Mouse (Mus musculus) R1 (cell line): ENCODE data around the gene Atp2b2.

Experiments used
- DNase-seq: peaks from one replicate; pipeline ENCODE4 v3.0.0-alpha.2; 2018; ENCODE audit warnings: low read depth, low spot score

Atp2b2 gene

DNA sequence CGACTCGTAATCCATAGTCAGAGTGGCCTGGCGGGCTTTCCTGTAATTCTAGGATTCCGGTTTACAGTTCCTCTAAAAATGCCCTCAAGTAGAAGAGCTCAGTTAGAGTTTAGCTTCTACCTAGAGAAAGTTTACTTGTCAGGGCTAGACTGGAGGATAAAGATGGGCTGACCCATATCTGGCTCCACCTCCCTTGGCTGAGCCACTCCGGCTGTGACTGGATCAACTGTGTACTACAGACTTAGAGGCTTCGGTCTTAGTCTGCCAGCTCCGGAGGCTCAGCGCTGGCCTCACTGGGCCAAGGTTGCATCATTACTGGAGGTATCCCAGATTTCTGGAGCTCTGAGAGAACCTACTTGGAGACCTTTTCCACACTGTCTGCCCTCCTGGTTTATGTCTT, 94.9 kb downstream of the Atp2b2 start:
- DNase-seq: no peak

DNA sequence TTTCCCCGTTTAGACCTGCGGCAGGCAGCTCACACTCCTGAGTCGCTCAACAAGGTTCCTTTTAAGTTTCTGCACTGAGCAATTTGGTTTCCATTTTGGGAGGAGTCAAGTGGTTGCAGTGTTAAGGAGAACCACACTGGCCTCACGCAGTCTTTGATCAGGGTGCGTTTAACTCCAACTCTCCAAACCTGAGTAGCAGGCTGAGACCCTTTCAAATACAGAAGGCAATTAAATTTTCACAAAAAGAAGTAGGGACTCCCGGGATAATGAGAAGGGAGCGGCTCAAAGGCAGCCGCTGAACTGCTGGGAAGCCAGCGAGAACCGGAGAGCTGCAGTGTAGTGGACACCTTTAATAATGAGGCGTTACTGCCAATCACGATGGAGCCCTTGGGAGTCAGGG, 100.1 kb downstream of the Atp2b2 start:
- DNase-seq: no peak

DNA sequence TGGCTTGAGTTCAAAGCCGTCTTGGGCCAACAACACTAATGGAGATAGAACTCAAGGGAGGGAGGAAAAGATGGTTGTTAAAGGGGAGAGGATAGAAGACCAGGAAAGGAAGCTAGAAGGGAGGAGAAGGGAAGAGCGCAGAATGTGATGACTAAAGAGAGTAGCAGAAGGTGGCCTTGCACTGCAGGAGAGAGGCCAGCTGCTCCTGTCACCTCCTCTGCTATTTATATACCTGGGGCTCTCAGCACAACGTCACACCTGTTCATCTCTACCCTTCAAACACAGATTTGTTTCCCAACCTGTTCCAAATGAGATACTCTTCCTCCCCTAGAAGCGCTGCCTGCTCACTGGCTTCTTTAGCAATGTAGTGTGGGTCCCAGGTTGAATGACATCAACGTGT, 101.1 kb downstream of the Atp2b2 start:
- DNase-seq: no peak

DNA sequence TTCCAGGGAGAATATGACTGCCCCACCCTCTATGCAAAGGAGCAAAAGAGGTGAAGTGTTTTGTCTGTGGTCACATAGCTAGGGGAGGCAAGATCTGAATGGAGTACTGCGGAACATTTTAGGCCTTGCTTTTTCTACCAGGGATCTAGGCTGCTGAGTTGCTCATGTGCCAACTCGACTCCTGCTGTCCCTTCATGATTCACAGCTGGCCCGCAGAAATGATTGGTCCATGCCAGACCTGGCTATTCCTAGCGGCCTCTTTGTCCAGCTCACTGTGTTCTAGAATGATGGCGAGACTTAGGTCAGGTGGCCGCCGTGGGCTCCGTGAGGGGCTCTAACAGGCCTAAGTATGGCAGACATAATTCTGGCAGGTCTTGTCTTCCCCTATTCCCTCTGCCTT, 103.0 kb downstream of the Atp2b2 start:
- no peak for DNase-seq

DNA sequence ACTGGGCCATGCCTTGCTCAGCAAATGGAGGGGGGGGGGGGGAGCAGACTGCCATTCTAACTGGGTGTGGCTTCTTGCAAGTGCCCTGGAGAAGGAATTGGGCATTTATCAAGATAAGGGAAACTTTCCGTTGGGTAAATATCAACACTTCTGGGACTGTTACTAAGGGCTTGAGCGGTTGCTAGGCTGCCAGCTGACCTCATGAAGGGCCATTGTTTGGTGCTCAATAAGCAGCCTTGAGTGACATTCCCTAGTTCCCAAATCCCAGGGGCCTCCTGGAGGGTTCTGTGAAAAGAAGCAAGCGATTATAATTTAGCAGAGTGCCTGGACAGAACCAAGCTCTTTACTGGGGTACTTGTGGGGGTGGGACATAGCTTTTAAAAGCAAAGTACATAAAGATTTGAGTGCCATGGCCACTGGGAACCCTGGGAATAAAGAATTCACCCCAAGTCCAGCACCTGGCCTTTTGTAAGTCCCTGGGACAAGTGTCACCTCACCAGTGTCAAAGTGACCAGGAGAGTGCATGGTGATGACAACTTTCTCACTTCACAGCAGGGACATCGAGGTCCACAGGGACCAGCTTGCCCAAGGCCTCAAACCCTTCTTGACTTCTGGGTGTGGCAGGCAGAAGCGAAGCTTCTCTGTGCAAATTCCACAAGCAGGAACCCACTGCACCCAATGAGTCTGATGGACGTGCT, 105.5 kb downstream of the Atp2b2 start:
- DNase-seq: peak; percentile 67

DNA sequence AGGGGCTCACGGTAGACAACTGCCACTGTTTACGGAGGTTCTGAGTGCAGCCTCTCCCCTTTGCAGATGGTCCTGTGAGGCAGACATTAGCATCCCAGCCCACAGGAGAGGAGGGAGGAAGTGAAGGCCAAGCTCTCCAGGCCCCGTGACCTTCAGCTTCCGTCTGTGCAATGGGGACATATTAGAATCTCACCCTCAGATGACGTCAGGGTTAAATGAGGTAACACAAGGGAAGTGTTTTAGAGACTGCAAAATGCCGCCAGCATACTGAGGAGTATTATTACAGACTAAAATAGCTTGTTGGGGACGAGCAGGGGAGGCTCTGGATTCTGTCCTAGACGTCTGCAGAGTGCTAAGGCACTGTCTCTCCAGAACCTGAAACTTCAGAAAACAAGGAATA, 106.3 kb downstream of the Atp2b2 start:
- DNase-seq: no peak

DNA sequence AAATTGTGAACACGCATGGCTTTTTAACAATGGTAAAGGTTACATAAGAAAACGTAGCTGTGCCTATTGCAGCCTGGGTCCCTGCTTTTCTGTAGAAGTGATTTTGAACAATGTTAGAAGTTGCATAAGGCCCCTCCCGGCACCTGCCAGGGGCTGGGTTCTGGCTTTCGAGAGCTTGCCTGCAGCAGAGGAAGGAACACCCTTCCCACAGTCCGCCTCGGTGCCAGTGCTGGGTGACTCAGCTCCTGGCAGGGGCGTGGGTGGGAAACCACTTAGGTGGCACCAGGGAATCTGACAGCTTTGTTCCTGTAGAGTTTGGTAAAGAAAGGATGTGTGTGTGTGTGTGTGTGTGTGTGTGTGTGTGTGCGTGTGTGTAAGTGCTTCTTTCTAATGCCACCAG, 107.7 kb downstream of the Atp2b2 start:
- no peak for DNase-seq

DNA sequence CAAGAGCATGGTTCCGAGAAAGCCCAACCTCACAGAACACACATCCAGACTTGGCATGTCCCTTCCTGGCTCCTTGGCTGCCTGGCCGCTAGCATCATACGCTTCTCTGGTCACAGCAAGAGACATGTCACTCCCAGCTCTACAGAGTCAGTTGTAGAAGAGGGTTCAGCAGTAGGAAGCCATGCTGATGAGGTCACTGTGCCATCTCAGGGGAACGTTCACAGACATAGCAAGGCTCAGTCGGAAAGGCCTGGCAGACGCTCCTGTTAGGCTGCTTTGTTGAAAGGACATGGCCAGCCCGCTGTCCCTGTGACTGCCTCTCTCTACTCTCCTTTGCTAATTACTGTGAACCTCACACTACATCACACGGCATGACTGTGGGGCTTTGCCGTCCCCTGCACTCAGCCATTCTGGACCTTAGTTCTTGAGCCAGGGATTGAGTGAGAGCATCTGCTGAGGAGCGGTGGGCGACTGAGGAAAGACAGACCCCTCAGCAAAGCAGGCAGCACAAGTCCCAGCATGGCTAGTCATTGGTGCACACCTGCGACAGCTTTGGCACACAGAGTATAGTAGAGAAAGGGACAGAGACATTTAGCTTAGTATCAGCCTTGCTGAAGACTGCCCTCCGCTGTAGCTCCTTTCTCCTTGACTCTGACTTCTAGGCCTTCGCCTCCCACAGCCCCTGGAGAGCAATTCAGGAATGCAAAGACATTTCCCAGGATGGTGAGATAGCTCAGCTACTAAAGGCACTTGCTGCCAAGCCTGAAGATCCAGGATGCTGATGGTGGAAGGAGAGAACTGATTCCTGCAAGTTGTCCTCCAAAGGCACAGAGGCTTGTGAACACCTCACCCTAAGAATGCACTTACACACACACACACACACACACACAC, 108.9 kb downstream of the Atp2b2 start:
- DNase-seq: no peak

DNA sequence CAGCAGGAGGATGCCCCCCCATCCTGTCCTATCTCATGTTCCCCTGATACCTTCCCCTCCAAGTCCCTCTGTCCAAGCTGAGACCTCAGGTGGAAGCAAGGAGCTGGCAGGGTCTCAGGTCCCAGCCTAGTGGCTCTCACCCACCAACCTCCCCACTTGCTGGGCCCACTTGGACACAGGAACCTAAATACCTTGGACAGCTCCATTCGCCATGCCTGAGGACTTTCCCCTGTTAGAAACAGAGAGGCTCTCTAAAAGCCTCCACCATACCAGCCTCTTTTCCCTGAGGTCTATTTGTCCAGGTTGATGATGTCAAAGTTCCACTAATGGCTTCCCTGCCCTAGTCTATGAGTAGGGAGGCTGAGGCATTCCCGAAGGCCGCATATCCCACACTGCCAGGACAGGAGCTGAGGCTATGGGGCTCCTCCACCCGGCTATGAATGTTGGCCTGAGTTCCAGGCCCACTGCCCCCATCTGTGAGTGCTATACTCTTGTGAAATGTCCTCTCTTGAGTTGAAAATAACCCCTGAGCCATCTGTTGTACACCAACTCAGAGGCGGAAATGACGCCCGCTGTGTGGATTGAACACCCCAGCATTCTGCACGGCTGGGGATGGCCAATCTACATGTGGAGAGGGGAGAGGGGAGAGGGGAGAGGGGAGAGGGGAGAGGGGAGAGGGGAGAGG, 113.1 kb downstream of the Atp2b2 start:
- peak; percentile 49 for DNase-seq

DNA sequence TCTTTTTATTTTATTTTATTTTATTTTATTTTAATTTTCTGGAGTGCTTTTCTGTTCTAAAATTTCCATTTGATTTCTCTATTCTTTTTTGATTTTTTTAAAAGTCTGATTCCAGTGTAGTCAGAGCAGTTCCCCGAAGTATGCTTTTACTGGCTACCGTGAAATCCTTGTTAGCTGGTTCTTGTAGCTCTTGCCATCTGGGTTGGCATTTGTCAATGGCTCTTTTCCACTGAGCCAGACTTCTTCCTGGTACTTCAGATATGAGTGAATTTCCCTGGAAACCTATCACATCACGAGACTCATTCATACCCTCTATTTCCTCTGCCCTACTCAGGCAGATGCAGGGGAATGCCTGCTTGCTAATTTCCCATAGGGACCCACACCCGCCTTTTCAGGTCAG, 119.2 kb downstream of the Atp2b2 start:
- no peak for DNase-seq

DNA sequence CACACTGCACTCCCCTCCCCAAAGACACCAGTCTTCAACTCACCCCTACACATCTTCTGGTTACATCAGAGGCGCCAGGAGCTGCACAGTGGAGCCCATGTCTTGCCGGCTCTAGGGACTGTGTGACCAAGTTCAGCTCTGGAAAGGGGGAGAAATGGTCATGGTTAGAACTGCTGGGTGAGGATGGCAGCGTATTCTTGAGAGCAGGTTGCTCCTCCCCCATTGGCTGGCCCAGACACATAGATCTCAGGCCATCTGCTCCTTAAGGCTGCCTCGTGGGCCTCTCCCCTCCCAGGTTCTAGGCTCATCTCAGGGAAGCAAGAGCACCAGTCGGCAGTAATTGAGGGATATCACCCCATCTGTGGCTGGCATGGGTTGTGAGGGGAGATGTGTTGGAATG, 121.9 kb downstream of the Atp2b2 start:
- no peak for DNase-seq

DNA sequence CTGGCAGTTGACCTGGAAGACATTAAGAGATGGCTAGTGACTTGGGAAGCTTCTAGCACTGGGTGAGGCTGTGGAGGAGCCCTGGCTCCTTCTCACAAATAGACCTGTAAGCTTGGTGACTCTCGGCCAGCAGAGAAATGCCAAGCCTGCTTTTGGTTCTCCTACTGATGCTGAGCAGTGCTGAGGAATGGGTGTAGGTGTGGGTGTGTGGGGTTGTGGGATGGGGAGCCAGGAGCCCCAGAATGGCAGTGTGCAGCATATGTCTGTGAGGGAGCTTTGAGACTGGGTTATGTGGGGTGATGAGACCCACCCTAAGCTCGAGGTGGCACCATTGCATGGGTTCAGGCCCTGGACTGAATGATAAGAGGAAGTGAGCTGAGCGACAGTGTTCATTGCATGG, 129.7 kb downstream of the Atp2b2 start:
- DNase-seq: no peak

DNA sequence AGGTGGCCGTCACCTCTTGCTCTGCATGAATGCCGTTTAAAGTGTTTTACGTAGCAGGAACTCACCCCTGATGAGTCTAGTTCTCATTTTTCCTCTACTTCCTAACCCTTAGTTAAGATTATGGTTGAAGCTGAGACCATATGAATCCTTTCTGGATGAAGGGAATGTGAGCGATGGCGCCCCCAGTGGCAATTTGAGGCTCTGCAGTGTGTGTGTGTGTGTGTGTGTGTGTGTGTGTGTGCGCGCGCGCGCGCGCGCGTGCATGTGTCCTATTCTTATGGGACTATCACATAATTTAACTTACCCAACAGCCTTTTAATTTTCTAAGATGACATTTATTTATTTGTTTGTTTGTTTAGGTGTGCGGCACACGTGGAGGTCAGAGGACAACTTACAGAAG, 131.3 kb downstream of the Atp2b2 start:
- DNase-seq: peak; percentile 45

DNA sequence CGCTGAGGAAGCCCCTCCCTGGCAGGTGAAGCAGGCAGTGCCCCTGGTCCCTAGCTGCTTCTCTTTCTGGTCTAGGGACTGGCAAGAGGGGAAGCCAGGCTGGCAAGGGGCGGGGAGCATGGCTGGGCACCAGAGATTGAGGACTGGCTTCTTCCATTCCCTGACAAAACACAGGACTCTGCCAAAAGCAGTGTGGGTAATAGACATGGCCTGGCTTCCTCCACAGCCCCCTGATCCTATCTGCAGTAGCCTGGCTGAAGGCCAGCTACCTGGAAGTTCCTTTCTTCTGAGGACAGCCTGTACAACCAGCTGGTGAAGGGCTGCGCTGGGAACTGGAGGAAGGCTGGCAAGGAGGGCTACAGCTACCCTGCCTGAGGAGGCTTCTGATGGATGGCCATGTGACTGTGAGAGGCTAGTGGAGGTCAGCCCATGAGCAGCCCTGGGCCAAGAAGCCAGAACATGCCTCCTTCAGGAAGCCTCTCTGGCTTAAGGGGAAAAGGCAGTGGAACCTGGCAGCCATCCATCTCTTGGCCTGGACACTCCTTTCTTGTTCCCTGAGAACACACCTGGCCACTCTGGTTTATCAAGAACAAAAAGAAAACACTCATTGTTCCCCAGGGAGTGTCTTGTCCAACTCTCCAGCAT, 131.9 kb downstream of the Atp2b2 start:
- DNase-seq: no peak

DNA sequence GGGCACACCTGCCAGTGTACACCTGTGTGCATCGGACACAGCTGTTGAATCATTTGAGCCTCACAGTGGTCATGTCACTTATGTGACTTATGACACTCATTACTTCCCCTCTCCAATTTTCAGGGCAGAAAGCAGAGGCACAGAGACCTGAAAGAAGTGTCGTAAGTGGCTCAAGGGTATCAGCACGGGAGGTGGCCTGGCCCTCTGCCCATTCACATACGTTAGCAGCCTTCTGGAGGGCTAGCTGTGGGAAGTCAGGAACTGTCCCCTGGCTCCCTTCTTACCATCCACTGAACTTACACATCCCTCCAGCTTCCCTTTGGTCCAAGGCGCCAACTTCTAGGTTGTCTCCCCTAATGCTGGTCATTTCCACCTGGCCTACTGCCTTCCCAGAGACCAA, 132.6 kb downstream of the Atp2b2 start:
- DNase-seq: no peak

DNA sequence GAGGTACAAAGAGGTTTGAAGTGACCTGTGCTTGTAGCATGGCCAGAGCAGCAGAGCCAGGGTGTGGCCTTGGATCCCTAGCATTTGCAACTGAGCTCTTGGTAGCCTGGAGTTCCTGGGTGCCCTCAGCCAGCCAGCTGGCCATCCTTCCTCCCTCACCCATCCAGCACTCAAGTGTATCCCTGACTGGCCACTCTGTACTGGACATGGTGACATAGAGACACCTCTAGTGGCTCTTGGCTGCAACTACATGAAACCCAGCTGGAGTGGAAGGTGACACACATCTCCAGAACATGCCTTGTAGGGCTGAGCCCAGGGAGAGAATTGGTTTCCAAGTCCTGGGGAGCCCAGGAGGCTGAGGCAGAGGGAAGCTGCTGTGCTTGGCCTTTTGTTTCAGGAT, 134.3 kb downstream of the Atp2b2 start:
- DNase-seq: no peak

DNA sequence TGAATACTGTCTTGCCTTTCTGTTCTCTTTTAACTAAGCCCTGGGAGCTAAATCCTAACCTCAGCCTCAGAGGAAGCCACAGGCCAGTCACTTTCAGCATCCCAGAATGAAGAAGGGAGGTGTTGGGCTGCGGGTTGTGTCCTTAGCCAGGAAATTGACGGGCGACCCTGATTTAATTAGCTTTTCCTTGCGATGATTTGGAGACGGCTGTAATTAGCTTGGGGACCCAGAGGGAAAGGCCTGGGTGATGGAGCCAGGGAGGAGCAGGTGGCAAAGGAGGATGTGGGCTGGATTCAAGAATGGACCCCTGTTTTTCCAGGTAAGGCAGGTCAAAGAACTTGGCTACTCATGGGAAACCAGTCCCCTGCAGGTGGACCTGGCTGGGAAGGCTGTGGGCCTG, 138.0 kb downstream of the Atp2b2 start:
- DNase-seq: no peak

DNA sequence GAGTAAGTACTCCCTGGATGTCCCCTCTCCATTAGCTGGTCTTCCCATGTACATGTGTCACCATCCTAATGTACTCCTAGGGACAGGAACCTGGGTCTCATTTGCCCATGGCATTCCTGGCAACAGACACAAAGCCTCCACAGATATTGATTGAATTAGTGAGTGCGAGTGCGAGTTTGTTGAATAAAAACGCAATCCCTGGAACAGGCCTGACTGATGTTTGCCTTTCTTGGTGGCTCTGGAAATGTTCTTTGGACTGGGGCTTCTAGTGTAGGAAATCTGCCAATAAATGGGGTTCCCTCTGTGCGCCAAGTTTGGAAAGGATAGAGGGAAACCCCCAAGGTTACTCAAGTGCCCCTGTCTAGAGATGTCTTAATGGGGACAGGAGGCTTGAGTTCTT, 146.4 kb downstream of the Atp2b2 start:
- no peak for DNase-seq

DNA sequence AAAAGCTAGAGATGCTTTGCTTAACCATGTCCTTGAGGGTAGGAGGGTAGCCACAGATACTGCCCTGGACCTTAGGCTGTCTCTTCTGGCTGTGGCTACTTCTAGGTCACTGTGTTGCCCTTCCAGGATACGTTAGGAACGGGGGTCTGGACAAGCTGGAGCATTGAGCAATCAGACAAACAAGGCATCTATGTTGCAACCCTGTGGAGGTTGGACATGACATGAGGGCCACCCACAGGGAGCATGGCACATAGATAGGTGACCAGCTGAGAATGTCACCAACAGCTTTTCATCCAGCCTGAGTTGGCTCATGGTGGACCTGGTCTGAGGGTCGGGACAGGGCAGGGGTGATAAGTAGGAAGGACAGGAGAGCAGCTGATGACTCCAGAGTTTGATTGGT, 148.4 kb downstream of the Atp2b2 start:
- DNase-seq: no peak

DNA sequence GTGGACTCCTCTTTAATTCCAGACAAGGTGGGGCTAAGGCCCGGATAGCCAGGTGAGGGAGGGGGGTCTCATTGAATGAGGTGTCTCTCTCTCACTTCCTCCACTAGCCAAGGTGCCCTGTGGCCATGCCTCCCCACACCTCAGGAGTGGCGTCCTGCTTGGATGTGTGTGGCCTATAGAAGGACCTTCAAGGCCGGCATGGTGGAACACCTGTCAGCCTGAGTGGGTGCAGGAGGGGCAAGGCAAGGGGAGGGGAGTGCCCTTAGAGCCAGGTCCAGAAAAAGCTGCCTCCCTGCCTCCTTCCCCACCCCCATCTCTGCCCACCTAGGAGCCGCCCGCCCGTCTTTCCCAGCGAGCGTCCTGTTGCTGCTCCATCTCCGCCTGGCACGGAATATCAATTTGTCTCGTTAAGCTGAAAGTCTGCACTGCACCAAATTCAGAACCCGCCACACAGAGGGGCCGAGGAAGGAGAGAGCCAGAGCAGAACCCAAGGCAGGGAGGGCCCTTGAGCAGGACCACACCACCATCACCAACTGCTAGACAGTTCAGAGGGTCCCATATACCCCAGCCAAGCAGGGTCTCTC, 150.2 kb downstream of the Atp2b2 start:
- DNase-seq: no peak

DNA sequence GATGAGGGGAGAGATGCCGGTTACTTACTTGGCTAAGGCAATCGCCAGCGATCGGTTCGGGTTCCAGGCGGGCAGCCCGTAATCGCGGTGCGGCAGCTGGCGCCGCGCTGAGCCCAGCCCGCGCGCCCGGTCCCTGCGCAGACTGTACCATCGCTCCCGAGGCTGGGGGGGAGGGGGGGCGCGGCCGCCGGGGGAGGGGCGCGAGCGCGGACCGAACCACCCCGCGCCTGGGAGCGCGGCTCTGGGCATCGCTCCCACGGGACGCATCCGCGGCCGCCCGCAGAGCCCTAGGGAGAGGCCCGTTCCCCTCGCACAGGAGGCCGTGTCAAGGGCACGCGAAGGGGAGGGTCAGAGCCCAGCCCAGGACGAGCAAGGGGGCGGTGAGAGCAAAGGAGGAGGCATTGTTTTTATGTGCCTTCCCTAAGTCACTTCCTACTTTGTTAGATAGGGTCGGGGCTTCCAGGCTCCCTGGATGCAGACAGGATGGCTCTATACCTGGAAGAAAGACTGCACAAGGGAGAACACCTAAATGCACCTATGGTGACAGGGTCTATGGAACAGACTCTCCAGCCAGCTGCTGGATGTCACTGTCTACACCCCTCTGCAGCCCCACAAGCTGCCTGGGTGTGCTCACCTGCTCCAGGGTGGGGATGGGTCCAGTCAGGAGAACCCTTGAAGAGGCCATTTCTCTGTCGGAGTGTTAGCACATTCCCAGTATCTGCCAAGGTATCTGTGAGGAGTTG, 151.0 kb downstream of the Atp2b2 start:
- DNase-seq: peak; percentile 63
